Mouse (Mus musculus): Measurements from ENCODE around the gene Aida.
"Not testable (repeated sequence)": the region's sequence is repeated elsewhere in the genome, so short reads cannot be mapped to it uniquely, and the experiment has no call there.

Gene Aida

GRCm38 (mm10) chr1:183296465-183296864, at the start of gene Aida:
Gene Aida, plus strand, starts transcription at chr1:183296590.
- in situ Hi-C loops (cut with MboI, MseI): loop anchor here (5.0 kb wide), 1 partner anchor 1364 kb away; no protein-coding TSS in a partner anchor

- in situ Hi-C loops (cut with MboI, MseI): loop anchor here (10.0 kb wide), 1 partner anchor 1533 kb away; no protein-coding TSS in a partner anchor
Measured at GRCm38 (mm10) chr1:183248144-183248543, 48.2 kb upstream of the Aida start.

- in situ Hi-C loops (cut with MboI, MseI): no loop called here
Measured at GRCm38 (mm10) chr1:183250612-183251011, 45.8 kb upstream of the Aida start.

DNA sequence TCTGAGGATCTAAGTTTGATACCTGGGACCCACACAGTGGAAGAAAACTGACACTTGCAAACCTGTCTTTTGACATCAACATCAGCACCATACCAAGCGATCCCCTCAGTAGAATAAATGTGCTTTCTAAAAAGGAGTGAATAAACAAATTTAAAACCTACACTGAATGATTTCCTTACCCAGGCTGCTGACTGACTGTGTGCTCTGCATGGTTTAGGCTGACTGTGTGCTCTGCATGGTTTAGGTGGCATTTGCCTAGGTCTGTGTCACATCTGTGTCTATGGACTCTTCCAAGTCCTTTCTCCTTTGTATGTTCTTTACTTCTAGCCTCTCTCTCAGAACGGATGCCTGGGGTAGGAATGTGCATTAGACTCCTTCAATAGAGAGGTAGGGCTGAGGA, 44.6 kb upstream of the Aida start:
- in situ Hi-C loops (cut with MboI, MseI): no loop called here

GRCm38 (mm10) chr1:183252574-183252973, 43.8 kb upstream of the Aida start:
- in situ Hi-C loops (cut with MboI, MseI): no loop called here

- in situ Hi-C loops (cut with MboI, MseI): no loop called here
Measured at GRCm38 (mm10) chr1:183264145-183265008, 32.0 kb upstream of the Aida start.

DNA sequence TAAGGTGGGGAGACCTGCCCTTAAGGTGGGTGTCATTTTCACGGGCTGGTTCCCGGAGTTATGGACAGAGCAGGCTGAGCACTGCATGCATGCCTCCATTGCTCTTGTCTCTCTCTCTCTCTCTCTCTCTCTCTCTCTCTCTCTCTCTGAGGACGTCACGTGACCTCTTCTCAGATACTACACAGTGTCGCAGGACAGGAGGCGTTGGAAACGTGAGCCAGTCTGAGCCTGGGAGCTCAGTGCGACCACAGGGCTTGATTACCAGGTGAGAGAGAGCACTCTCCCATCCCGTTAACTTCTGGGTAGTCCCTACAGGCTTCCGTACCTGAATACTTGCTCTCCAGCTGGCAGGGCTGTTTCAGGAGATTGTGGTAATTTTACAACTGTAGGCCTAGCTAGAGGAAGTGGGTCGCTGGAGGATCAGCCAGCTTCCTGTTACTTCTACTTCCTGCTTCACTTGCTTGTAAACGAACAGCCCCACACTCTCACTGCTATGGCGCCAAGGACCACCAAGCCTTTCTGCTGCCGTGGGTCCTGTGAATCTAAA, 30.4 kb upstream of the Aida start:
- in situ Hi-C loops (cut with MboI, MseI): no loop called here

DNA sequence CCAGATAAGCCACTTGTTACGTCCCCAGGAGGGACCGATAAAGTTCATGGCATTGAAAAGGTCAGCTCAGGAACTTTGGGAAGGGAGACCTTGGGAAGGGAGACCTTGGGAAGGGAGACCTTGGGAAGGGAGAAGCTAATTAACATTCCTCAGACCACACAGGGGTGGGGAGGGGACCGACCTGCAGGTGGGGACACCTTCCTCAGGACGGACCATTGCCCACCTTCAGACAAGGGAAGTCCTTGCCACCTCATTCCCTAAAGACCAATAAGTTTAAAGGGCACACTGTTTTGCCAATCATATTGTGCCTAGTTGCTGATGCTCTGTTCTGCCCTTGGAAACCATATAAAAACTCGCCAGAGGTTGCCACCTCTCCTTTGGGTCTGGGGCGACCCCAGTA, 28.7 kb upstream of the Aida start:
- in situ Hi-C loops (cut with MboI, MseI): no loop called here

DNA sequence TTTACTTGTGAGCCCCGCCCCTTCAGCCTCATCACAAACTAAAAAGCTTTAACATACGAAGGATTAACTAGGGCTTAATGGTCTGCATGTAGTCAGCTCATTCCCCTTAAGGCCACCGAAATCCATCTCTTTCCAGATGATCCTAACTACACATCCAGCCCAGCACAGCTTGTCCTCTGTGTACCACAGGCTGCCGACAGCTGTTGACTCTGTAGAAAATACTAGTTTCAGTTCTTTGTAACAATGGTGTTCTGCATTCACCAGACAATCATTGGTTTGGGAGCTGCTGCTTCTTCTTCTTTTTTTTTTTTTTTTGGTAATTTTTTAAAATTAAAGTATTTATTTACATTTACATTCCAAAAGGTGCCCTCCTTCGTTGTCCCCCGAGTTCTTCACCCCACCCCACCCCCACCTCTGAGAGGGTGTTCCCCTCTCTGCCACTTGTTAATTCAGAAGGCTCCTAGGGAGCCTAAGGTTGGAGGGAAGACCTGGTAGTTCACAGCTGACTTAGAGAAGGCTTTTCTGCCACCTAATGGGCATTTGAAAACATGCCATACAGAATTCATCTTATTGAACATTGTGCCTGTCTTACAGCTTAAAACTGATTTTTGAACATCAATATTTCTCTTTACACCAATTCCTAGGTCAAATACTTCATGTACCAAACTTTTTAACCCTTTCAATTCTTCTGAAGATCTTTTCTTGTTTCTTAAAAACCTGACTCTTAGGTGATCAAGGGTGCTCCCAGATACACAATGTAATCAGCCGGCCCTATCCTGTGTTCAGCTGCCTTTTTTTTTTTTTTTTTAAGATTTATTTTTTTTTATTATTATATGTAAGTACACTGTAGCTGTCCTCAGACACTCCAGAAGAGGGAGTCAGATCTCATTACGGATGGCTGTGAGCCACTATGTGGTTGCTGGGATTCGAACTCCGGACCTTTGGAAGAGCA, 23.2 kb upstream of the Aida start:
- in situ Hi-C loops (cut with MboI, MseI): no loop called here

DNA sequence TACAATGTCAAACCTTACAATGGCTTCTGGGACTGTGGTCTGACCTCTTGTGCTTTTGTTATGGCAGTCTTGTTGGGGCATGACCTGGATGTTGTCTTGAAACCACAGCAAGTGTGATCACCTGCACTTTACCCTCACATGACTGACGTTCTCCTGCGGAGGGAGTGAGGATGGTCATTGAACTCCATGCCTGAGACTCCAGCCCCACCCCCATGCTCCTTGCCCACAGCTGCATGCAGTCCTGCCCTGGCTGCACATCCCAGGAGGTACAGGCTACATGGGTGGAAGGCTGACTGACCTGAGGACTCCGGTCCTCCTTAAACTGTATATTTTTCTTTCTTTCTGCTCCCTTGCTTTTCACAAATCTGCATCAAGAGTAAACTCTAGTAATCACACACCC, 22.0 kb upstream of the Aida start:
- in situ Hi-C loops (cut with MboI, MseI): no loop called here

GRCm38 (mm10) chr1:183275763-183276162, 20.6 kb upstream of the Aida start:
- in situ Hi-C loops (cut with MboI, MseI): no loop called here

DNA sequence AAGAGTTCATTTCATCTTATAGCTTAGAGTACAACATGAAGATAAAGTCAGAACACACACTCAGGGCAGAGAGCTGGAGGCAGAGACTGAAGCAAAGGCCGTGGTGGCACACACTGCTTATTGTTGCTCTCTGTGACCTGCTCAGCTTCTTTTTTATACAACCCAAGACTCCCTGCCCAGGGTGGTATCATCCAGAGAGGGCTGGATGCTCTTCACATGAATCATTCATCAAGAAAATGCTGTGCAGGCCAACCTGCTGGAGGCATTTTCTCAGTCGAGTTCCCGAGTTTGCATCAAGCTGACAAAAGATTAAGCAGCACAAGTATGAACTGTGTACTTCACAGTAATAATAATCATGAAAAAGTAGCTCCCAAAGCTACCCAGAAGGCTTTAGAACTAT, 8.0 kb upstream of the Aida start:
- in situ Hi-C loops (cut with MboI, MseI): no loop called here

DNA sequence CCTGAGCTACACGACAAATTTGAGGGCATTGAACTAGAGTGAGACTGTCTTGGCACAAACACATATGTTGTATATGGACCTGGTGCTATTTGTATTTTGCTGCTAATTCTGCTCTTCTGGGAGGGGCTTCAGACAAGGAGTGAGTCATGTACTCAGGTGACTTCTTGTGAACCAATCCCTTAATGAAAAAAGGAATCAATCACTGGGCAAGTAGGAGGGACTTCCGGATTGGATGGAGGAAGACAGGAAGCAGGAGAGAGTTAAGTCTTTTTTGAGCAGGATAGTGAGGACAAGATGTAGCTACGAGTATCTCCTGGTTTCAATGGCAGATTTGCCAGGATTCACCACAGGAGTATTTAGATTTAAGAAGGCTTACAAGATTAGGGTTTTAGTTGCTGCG, 6.8 kb upstream of the Aida start:
- in situ Hi-C loops (cut with MboI, MseI): no loop called here

DNA sequence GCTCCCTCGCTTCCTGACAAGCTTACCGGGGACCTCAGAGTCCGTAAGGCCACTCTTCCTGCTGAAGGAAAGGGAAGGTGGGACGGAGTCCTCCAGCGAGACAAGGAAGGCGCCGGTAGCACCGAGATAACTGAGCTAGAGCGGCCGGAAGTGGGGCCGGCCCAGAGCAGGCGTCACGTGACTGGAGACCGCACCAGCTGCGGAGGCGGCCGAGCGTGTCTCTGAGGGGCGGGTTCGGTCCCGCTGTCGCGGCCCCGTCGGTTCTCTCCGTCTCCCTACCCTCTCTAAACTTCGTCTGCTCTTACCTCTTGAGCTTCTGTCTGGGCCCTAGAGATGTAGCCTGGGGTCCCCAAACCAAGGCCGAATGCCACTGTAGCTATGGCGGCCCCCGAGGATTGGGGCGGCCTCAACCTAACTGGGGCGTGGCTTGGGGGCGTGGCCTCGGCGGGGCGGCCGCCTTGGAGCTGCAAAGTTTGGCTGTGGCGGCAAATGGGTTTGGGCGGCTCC, 540 bp downstream of the Aida start, which contains the start of gene Brox:
Gene Brox, minus strand, starts transcription at position 393 of the 507 bp plus-strand sequence.
- in situ Hi-C loops (cut with MboI, MseI): loop anchor here (5.0 kb wide), 1 partner anchor 1365 kb away; no protein-coding TSS in a partner anchor

DNA sequence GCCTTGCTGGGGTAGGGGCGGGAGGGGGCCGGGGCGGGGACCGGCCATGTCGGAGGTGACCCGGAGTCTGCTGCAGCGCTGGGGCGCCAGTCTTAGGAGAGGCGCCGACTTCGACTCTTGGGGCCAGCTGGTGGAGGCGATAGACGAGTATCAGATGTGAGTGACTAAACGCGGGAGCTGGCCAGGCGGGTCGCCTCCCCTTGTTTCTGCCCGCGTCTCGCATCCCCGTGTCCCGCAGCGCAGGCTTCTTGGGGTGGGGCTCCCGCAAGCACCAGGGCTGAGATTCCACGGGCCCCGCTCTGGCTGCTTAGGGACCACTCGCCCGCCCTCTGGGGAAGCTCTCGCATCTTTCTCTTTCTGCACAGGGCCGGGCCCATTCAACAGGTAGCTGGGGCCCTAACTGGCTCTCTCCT, 1.1 kb downstream of the Aida start:
- in situ Hi-C loops (cut with MboI, MseI): loop anchor here (5.0 kb wide), 1 partner anchor 1365 kb away; no protein-coding TSS in a partner anchor

DNA sequence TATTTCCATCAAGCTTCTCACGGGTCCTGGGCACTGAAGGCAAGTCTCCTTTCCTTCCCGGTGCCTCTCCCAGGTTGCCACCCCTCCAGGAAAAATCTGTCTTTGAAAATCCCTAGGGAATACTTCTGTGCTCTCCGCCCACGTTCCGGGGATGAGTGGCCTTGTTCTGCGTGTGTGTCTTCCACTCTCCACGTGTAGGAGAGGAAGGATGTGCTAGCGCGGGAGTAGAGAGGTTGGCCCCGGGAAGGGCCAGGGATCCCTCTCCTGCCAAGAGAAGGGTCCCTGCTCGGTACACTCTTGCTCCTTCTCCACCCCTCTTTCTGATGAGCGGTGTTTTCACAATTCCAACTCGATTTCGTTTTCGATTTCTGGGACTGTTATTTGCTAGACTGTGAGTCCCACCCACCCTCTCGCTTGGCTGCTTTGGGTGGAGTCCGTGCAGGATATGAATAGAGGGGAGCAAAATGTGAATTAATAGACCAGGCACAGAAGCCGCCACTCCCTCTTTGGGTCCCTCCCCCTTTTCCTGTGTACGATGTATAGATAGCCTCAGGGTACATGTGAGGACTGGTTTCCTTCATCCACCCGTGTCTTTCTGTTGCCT, 1.6 kb downstream of the Aida start:
- in situ Hi-C loops (cut with MboI, MseI): loop anchor here (5.0 kb wide), 1 partner anchor 1366 kb away; no protein-coding TSS in a partner anchor

DNA sequence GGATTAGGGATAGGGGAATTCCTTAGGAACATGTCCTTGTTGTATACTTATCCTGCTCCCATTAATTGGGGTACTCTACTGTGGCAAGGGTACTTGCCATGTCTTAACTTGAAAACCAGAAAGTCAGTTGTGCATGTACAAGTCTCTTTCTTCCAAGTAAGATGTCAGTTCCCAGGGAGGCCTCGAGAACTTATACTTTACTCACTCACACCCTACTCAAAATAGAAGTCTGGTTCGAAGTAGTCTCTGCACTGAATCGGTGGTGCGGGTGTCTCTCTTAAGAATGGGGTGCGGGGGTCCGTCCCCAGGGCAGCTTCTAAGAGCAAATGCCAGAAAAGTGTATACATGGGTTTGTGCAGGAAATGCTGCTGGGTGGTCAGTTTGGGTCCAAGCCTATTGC, 2.8 kb downstream of the Aida start:
- in situ Hi-C loops (cut with MboI, MseI): loop anchor here (5.0 kb wide), 1 partner anchor 1367 kb away; no protein-coding TSS in a partner anchor

GRCm38 (mm10) chr1:183307555-183307954, 11.2 kb downstream of the Aida start:
- in situ Hi-C loops (cut with MboI, MseI): no loop called here

DNA sequence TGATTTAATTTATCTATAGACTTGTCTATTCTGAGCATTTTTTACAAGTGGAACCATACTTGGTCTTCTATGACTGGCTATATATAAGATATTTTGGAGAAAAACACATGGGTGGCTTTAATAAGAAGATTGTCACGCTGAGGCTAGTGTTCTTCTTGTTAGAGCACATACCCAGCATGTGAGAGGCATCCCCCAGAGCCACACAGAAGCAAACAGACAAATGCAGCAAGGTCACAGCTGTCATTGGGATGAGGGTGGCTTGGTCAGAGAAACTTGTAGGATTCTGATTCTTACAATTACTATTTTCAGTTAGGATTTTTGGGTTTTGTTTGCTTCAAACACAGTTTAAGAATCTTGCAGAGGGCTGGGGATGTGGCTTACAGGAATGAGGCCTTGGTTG, 12.1 kb downstream of the Aida start:
- in situ Hi-C loops (cut with MboI, MseI): no loop called here

DNA sequence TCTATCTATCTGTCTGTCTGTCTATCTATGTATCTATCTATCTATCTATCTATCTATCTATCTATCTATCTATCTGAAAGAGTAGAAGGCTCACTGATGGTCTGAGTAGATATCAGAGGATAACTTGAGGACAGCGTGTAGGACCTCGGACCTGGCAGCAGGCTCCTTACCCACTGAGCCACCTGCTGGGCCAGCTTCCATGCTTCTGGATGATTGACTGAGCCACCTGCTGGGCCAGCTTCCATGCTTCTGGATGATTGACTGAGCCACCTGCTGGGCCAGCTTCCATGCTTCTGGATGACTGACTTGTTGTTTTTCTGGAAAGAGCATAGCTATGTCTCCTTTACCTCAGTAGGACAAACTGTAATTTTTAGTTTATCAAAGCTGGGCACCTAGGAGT, 13.2 kb downstream of the Aida start:
- in situ Hi-C loops (cut with MboI, MseI): not testable (repeated sequence)

- in situ Hi-C loops (cut with MboI, MseI): no loop called here
Measured at GRCm38 (mm10) chr1:183312076-183312475, 15.7 kb downstream of the Aida start.
